Mouse (Mus musculus): ENCODE data around the gene Tlr5.

The Tlr5 gene

GRCm38 (mm10) chr1:182953165-182953564 is 1.4 kb upstream of the Tlr5 start:
- DNase-seq (ENCODE audit: extremely low read depth, low read depth, low spot score) = no peak

GRCm38 (mm10) chr1:182953667-182954066 is 921 bp upstream of the Tlr5 start:
- no peak for DNase-seq (ENCODE audit: extremely low read depth, low read depth, low spot score)

- DNase-seq (ENCODE audit: extremely low read depth, low read depth, low spot score) = no peak
These were observed 546 bp downstream of the Tlr5 start for GRCm38 (mm10) chr1:182955047-182955620.

GRCm38 (mm10) chr1:182956186-182956960 is 1.8 kb downstream of the Tlr5 start:
- DNase-seq (ENCODE audit: extremely low read depth, low read depth, low spot score) = no peak

- DNase-seq (ENCODE audit: extremely low read depth, low read depth, low spot score) = peak; percentile 83
These were observed 2.6 kb downstream of the Tlr5 start for GRCm38 (mm10) chr1:182957001-182957757.

- peak; percentile 84 for DNase-seq (ENCODE audit: extremely low read depth, low read depth, low spot score)
These were observed 3.4 kb downstream of the Tlr5 start for GRCm38 (mm10) chr1:182957826-182958544.

GRCm38 (mm10) chr1:182958824-182959223 is 4.2 kb downstream of the Tlr5 start:
- DNase-seq (ENCODE audit: extremely low read depth, low read depth, low spot score) = no peak

GRCm38 (mm10) chr1:182959251-182959691 is 4.7 kb downstream of the Tlr5 start:
- DNase-seq (ENCODE audit: extremely low read depth, low read depth, low spot score) = no peak

GRCm38 (mm10) chr1:182959811-182960455 is 5.3 kb downstream of the Tlr5 start:
- no peak for DNase-seq (ENCODE audit: extremely low read depth, low read depth, low spot score)

- DNase-seq (ENCODE audit: extremely low read depth, low read depth, low spot score) = no peak
These were observed 6.5 kb downstream of the Tlr5 start for GRCm38 (mm10) chr1:182961076-182961475.

- no peak for DNase-seq (ENCODE audit: extremely low read depth, low read depth, low spot score)
These were observed 8.7 kb downstream of the Tlr5 start for GRCm38 (mm10) chr1:182963329-182963728.

GRCm38 (mm10) chr1:182964855-182965466 is 10.4 kb downstream of the Tlr5 start:
- DNase-seq (ENCODE audit: extremely low read depth, low read depth, low spot score) = no peak

- DNase-seq (ENCODE audit: extremely low read depth, low read depth, low spot score) = no peak
These were observed 14.1 kb downstream of the Tlr5 start for GRCm38 (mm10) chr1:182968732-182969131.

- no peak for DNase-seq (ENCODE audit: extremely low read depth, low read depth, low spot score)
These were observed 17.7 kb downstream of the Tlr5 start for GRCm38 (mm10) chr1:182972240-182972639.

- no peak for DNase-seq (ENCODE audit: extremely low read depth, low read depth, low spot score)
These were observed 20.2 kb downstream of the Tlr5 start for GRCm38 (mm10) chr1:182974826-182975225.

- no peak for DNase-seq (ENCODE audit: extremely low read depth, low read depth, low spot score)
These were observed 26.1 kb downstream of the Tlr5 start for GRCm38 (mm10) chr1:182980702-182981101.

GRCm38 (mm10) chr1:182982995-182983394 is 28.4 kb downstream of the Tlr5 start:
- DNase-seq (ENCODE audit: extremely low read depth, low read depth, low spot score) = no peak

- DNase-seq (ENCODE audit: extremely low read depth, low read depth, low spot score) = no peak
These were observed 29.0 kb downstream of the Tlr5 start for GRCm38 (mm10) chr1:182983496-182984127.

- DNase-seq (ENCODE audit: extremely low read depth, low read depth, low spot score) = no peak
These were observed 31.7 kb downstream of the Tlr5 start for GRCm38 (mm10) chr1:182986243-182986642.

- no peak for DNase-seq (ENCODE audit: extremely low read depth, low read depth, low spot score)
These were observed 32.2 kb downstream of the Tlr5 start for GRCm38 (mm10) chr1:182986750-182987149.
